Mouse (Mus musculus): ENCODE data around the gene Stkld1. TPM values are rescaled to one million over a fixed set of nuclear protein-coding genes. Genes with fewer than 3 reads are reported as not detected.

The Stkld1 gene
- polyA plus RNA-seq, 1 experiment from 2014 or later: 0.13 TPM

DNA sequence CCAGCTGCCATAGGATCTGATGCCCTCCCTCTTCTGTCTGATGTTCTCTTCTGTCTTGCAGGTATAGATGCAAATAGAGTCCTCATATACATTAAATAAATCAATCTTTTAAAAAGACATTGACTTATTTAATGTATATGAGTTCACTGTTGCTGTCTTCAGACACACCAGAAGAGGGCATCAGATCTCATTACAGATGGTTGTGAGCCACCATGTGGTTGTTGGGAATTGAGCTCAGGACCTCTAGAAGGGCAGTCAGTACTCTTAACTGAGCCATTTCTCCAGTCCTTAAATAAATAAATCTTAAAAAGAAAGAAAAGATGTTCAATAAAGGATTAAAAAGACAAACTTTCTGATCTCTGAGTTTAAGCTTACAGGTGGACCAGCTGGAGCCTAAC lies 24.5 kb upstream of the Stkld1 start:
- TF ChIP-seq EP300 (IDR thresholded peaks at IDR 0.05): no peak
- no peak for TF ChIP-seq CTCF (IDR thresholded peaks at IDR 0.05)
- Histone ChIP-seq H3K36me3 (ENCODE audit: insufficient read depth, low read length) (peaks cover 18% of the 10 kb centered on the region), H3K4me2 (replicated peaks; ENCODE audit: low read depth, low read length) (peak overlapping the region; percentile 73), H3K27ac (ENCODE audit: low read length) (peak overlapping the region; percentile 90), H3K4me1 (ENCODE audit: insufficient read depth, low read depth, low read length) (peaks cover 22% of the 10 kb centered on the region; the same call in 1 of the 2 replicates), H3K9ac (replicated peaks; ENCODE audit: low read depth) (peak overlapping the region; percentile 95), H3K27me3 (replicated peaks; ENCODE audit: insufficient read depth, low read length) (no peaks in the 10 kb centered on the region), H3K4me3 (ENCODE audit: low read depth, low read length) (peak overlapping the region; percentile 76), H3K9me3 (ENCODE audit: low read length) (no peaks in the 10 kb centered on the region)
- DNase-seq (ENCODE audit: low spot score) (no peak), ATAC-seq (no peak)

DNA sequence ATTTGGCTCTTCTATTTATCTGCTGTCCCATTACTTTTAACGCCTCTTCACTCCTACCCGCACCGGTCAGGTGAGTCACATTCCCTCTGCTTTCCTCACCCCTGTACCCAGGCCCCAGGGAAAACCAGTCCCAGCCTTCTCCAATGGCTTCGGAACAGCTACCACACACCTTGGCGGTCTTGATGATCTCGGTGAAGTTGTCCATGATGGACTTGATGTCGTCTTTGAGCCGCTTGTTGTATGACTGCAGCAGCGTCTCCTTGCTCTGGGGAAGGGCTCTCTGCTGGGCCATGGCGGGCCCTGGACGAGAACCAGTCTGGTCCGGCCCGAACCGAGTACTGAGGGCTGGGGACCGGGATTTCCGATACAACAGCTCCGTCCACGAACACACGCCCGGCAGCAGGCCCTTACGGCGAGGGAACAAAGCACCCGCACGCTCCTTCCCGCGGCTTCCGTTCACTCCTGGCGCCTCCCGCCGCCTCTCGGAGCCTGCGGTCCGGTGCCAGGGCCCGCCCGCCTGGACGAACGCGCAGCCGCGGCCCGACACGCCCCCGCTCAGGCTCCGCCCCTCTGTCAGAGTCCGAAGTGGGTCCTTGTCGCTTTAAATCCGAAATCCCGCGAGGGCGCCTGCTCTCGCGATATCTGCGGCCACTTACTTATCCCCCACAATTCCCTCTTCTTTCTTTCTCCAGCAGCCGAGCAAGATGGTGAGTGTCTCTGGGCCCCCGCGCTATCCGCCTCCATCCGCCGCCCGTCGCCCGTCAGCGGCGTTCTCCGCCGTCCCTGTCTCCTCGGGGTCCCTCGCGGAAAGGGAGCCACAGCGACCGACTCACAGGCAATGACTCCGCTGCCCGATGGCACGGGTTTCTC lies 23.5 kb upstream of the Stkld1 start, which contains the start of the genes Med22 and Rpl7a:
Gene Med22, minus strand, starts transcription at position 554 of the 870 bp plus-strand sequence.
Gene Rpl7a, plus strand, starts transcription at position 641 of the 870 bp plus-strand sequence.
- Histone ChIP-seq H3K9me3 (ENCODE audit: low read length) (no peaks in the 10 kb centered on the region), H3K36me3 (ENCODE audit: insufficient read depth, low read length) (peaks cover 18% of the 10 kb centered on the region), H3K9ac (replicated peaks; ENCODE audit: low read depth) (peak within 1 kb of the TSS; percentile 95), H3K4me3 (ENCODE audit: low read depth, low read length) (peak within 1 kb of the TSS; percentile 76), H3K27me3 (replicated peaks; ENCODE audit: insufficient read depth, low read length) (no peaks in the 10 kb centered on the region), H3K4me1 (ENCODE audit: insufficient read depth, low read depth, low read length) (peaks cover 24% of the 10 kb centered on the region), H3K4me2 (replicated peaks; ENCODE audit: low read depth, low read length) (peak within 1 kb of the TSS; percentile 85), H3K27ac (ENCODE audit: low read length) (peak within 1 kb of the TSS; percentile 90)
- WGBS: 0% methylated on average over 62 of the region's 74 CpGs
- ATAC-seq (peak; percentile 96), DNase-seq (ENCODE audit: low spot score) (peak; percentile 98)
- TF ChIP-seq CTCF (IDR thresholded peaks at IDR 0.05) (no peak), EP300 (IDR thresholded peaks at IDR 0.05) (peak; percentile 91)

DNA sequence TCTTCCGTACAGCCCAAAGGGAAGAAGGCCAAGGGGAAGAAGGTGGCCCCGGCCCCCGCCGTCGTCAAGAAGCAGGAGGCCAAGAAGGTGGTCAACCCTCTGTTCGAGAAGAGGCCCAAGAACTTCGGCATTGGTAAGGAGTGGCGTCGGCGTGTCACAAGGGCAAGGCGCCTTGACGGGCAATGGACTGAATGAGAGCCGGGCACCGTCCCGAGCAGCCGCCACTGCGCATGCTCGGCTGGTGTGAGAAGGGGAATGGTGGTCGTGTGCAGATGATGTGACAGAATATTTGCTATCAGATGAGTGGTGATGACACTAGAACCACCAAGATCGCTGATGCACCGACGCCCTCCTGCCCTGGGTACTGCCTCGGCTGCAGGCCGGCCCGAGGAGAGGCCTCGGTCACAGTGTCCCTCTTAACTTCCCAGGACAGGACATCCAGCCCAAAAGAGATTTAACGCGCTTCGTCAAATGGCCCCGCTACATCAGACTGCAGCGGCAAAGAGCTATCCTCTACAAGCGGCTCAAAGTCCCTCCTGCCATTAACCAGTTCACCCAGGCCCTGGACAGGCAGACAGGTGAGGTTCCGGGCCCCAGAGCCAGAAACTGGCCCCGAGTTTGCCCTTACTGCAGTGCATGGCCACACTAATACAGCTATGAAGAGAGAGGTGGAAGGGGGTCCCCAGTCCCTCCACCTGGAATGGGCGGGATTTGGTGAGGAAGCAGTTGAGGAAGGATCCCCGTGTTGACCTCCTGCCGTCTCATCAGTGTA lies 22.7 kb upstream of the Stkld1 start:
- ATAC-seq: peak; percentile 54
- peak; percentile 74 for DNase-seq (ENCODE audit: low spot score)

DNA sequence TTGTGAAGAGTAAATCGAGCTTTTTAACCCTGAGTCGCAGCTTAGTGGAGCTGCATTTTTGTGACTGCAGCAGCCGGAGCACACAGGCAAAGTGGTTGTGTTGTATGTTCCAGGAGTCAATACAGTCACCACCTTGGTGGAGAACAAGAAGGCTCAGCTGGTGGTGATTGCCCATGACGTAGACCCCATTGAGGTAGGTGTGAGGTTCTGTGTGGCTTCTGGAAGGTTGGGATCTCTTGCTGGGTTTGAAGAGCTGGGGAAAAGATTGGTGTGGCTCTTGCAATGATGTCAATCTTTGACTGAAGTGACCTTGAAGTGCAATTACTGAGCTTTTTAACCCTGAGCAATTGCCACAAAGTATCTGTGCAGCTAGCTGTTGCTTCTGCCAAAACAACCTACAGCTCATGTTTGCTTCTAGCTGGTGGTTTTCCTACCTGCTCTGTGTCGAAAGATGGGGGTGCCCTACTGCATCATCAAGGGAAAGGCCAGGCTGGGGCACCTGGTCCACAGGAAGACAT lies 21.5 kb upstream of the Stkld1 start:
- Histone ChIP-seq H3K4me1 (ENCODE audit: insufficient read depth, low read depth, low read length) (peaks cover 37% of the 10 kb centered on the region), H3K27ac (ENCODE audit: low read length) (no peak overlapping the region), H3K27me3 (replicated peaks; ENCODE audit: insufficient read depth, low read length) (no peaks in the 10 kb centered on the region), H3K4me2 (replicated peaks; ENCODE audit: low read depth, low read length) (peak overlapping the region; percentile 85; the same call in 1 of the 2 replicates), H3K36me3 (ENCODE audit: insufficient read depth, low read length) (peaks cover 14% of the 10 kb centered on the region), H3K9ac (replicated peaks; ENCODE audit: low read depth) (peak overlapping the region; percentile 95), H3K9me3 (ENCODE audit: low read length) (no peaks in the 10 kb centered on the region), H3K4me3 (ENCODE audit: low read depth, low read length) (peak overlapping the region; percentile 76; the same call in 1 of the 2 replicates)
- DNase-seq (ENCODE audit: low spot score): no peak
- TF ChIP-seq EP300 (IDR thresholded peaks at IDR 0.05) (no peak), CTCF (IDR thresholded peaks at IDR 0.05) (no peak)
- WGBS: 61% methylated on average over 5 of the region's 5 CpGs
- ATAC-seq: no peak

More for the DNA sequence above, 22.7 kb upstream of the Stkld1 start:
- Histone ChIP-seq H3K4me3 (ENCODE audit: low read depth, low read length) (peak overlapping the region; percentile 76), H3K4me2 (replicated peaks; ENCODE audit: low read depth, low read length) (peak overlapping the region; percentile 85), H3K27ac (ENCODE audit: low read length) (peak overlapping the region; percentile 90), H3K27me3 (replicated peaks; ENCODE audit: insufficient read depth, low read length) (no peaks in the 10 kb centered on the region), H3K4me1 (ENCODE audit: insufficient read depth, low read depth, low read length) (peaks cover 30% of the 10 kb centered on the region), H3K9me3 (ENCODE audit: low read length) (no peaks in the 10 kb centered on the region), H3K9ac (replicated peaks; ENCODE audit: low read depth) (peak overlapping the region; percentile 95), H3K36me3 (ENCODE audit: insufficient read depth, low read length) (peaks cover 14% of the 10 kb centered on the region)
- TF ChIP-seq EP300 (IDR thresholded peaks at IDR 0.05) (no peak), CTCF (IDR thresholded peaks at IDR 0.05) (no peak)
- WGBS: 2% methylated on average over 37 of the region's 37 CpGs

DNA sequence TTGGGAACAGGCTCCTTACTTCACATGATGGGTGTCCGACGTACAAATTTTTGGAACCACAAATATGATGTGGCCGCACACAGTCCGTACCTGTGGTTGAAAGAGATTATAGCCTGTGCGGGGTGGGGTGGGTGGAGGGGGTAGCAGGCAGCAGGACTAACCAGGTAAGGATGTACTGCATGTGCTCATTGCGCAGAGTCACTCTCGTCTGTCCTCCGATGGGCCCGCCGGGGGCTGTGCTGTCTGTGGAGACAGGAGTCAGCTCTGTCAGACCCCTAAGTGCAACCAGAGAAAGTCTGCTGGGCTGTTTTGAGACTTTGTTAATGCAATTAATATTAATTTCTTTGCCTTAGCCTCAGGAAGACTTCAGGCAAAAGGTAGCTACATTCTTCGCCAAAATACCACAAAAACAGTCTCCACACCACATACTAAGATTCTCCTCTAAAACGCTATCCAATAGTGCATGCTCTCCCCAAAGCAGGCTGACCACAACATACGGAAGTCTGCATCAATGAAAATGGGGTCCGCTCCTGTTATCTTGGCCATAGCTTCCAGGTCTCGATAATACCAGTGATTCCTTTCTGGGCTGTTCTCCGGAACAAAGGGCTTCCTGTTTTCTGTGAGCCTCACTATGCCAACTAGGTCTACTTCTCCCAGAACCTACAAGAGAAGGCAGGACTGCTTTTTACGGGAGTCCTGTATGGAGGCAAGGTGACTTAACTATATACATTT lies 20.3 kb upstream of the Stkld1 start:
- Histone ChIP-seq H3K4me1 (ENCODE audit: insufficient read depth, low read depth, low read length) (peaks cover 31% of the 10 kb centered on the region), H3K9me3 (ENCODE audit: low read length) (no peaks in the 10 kb centered on the region), H3K4me2 (replicated peaks; ENCODE audit: low read depth, low read length) (no peak overlapping the region), H3K27me3 (replicated peaks; ENCODE audit: insufficient read depth, low read length) (no peaks in the 10 kb centered on the region), H3K27ac (ENCODE audit: low read length) (no peak overlapping the region), H3K4me3 (ENCODE audit: low read depth, low read length) (no peak overlapping the region), H3K36me3 (ENCODE audit: insufficient read depth, low read length) (peaks cover 14% of the 10 kb centered on the region), H3K9ac (replicated peaks; ENCODE audit: low read depth) (no peak overlapping the region)
- 80% methylated on average over 17 of the region's 17 CpGs for WGBS
- TF ChIP-seq CTCF (IDR thresholded peaks at IDR 0.05) (no peak), EP300 (IDR thresholded peaks at IDR 0.05) (no peak)
- ATAC-seq (no peak), DNase-seq (ENCODE audit: low spot score) (no peak)

All from lung, postnatal 0 days (tissue).